Mouse (Mus musculus) MEL (cell line): ENCODE results near the gene Col8a2. TPM values are rescaled to one million over a fixed set of nuclear protein-coding genes. Genes with fewer than 3 reads are reported as not detected.

Experiments used
- DNase-seq: peaks from one replicate; pipeline ENCODE4 v3.0.0; 2011; ENCODE audit warnings: low read depth, low spot score
- H3K27ac ChIP-seq: 2 replicates; pipeline ENCODE4 v1.5.1; 2012; ENCODE audit warnings: low read depth, mild to moderate bottlenecking, control low read depth, low read length, moderate library complexity; ENCODE audit not compliant: control insufficient read depth
- H3K27me3 ChIP-seq, 2 experiments: fragments of 150-350 bp in 1 of 2; sonication (generic) in 1 of 2; 2 replicates each; pipeline ENCODE4 v1.6.1; 2012; ENCODE audit warnings: low read length in 2 of 2, mild to moderate bottlenecking in 2 of 2, improper control_type of control experiment in 1 of 2, moderate library complexity in 1 of 2; ENCODE audit not compliant: insufficient read depth in 2 of 2, control insufficient read depth in 1 of 2
- H3K36me3 ChIP-seq, 2 experiments: 2 replicates each; pipeline ENCODE4 v1.6.1; 2012 to 2014; ENCODE audit warnings: low read length in 2 of 2, improper control_type of control experiment in 1 of 2, inconsistent platforms in 1 of 2, mild to moderate bottlenecking in 1 of 2; ENCODE audit not compliant: insufficient read depth in 2 of 2, control insufficient read depth in 1 of 2
- H3K4me1 ChIP-seq, 2 experiments: fragments of 150-350 bp in 1 of 2; sonication (generic) in 1 of 2; 2 replicates each; pipeline ENCODE4 v1.6.1; 2012; ENCODE audit warnings: low read length in 2 of 2, improper control_type of control experiment in 1 of 2, mild to moderate bottlenecking in 1 of 2; ENCODE audit not compliant: insufficient read depth in 2 of 2, control insufficient read depth in 1 of 2
- H3K4me3 ChIP-seq, 2 experiments: fragments of 150-350 bp in 1 of 2; sonication (generic) in 1 of 2; 2 replicates each; pipeline ENCODE4 v1.5.1; 2012; ENCODE audit warnings: low read depth in 2 of 2, low read length in 2 of 2, mild to moderate bottlenecking in 2 of 2, moderate library complexity in 2 of 2, control low read depth in 1 of 2, improper control_type of control experiment in 1 of 2; ENCODE audit not compliant: control insufficient read depth in 1 of 2, insufficient read depth in 1 of 2
- H3K79me2 ChIP-seq: 2 replicates; pipeline ENCODE4 v1.6.1; 2012; ENCODE audit warnings: mild to moderate bottlenecking, low read length, moderate library complexity; ENCODE audit not compliant: control insufficient read depth, poor library complexity, insufficient read depth
- H3K9ac ChIP-seq: 2 replicates; pipeline ENCODE4 v1.6.1; 2012; ENCODE audit warnings: low read depth, mild to moderate bottlenecking, control low read depth, low read length, moderate library complexity; ENCODE audit not compliant: control insufficient read depth, poor library complexity, severe bottlenecking
- H3K9me3 ChIP-seq: fragments of 150-350 bp; sonication (generic); replicated peaks from 2 replicates; pipeline ENCODE4 v1.6.1; 2012; ENCODE audit warnings: mild to moderate bottlenecking, low read length, improper control_type of control experiment, moderate library complexity; ENCODE audit not compliant: insufficient read depth
- CHD2 ChIP-seq: IDR thresholded peaks from 2 replicates; pipeline ENCODE4 v1.6.1; 2011; ENCODE audit warnings: low read length, improper control_type of control experiment
- E2F4 ChIP-seq: IDR thresholded peaks from 2 replicates; pipeline ENCODE4 v1.6.1; 2011; ENCODE audit warnings: low read depth, low read length, improper control_type of control experiment, borderline replicate concordance
- ELF1 ChIP-seq: IDR thresholded peaks from 2 replicates; pipeline ENCODE4 v1.6.1; 2014; ENCODE audit warnings: low read depth, mild to moderate bottlenecking, inconsistent platforms, low read length, improper control_type of control experiment, moderate library complexity
- GABPA ChIP-seq: IDR thresholded peaks from 2 replicates; pipeline ENCODE4 v1.6.1; 2012; ENCODE audit warnings: low read depth, mild to moderate bottlenecking, inconsistent platforms, low read length, improper control_type of control experiment, moderate library complexity
- GATA1 ChIP-seq: IDR thresholded peaks from 2 replicates; pipeline ENCODE4 v1.6.1; 2011; ENCODE audit warnings: low read depth, low read length, improper control_type of control experiment
- HCFC1 ChIP-seq: IDR thresholded peaks from 2 replicates; pipeline ENCODE4 v1.6.1; 2012; ENCODE audit warnings: low read depth, mild to moderate bottlenecking, inconsistent platforms, low read length, improper control_type of control experiment, moderate library complexity
- MAZ ChIP-seq: IDR thresholded peaks from 2 replicates; pipeline ENCODE4 v1.6.1; 2012; ENCODE audit warnings: low read depth, mild to moderate bottlenecking, inconsistent platforms, low read length, improper control_type of control experiment
- MEF2A ChIP-seq: IDR thresholded peaks from 2 replicates; pipeline ENCODE4 v1.6.1; 2014; ENCODE audit warnings: low read depth, mild to moderate bottlenecking, inconsistent platforms, low read length, improper control_type of control experiment; ENCODE audit not compliant: poor library complexity, insufficient replicate concordance, severe bottlenecking; ENCODE audit errors: extremely low read depth
- MXI1 ChIP-seq: IDR thresholded peaks from 2 replicates; pipeline ENCODE4 v1.6.1; 2011; ENCODE audit warnings: mild to moderate bottlenecking, low read depth, low read length, improper control_type of control experiment
- MYB ChIP-seq: IDR thresholded peaks from 2 replicates; pipeline ENCODE4 v1.6.1; 2011; ENCODE audit warnings: mild to moderate bottlenecking, low read depth, low read length, improper control_type of control experiment
- MYC ChIP-seq: IDR thresholded peaks from 2 replicates; pipeline ENCODE4 v1.6.1; 2011; ENCODE audit warnings: low read depth, mild to moderate bottlenecking, low read length, improper control_type of control experiment, moderate library complexity
- NELFE ChIP-seq: IDR thresholded peaks from 2 replicates; pipeline ENCODE4 v1.6.1; 2011; ENCODE audit warnings: low read depth, low read length, improper control_type of control experiment
- POLR2A ChIP-seq, 2 experiments: IDR thresholded peaks; 2 replicates each; pipeline ENCODE4 v1.6.1; 2011 to 2012; ENCODE audit warnings: low read length in 2 of 2, mild to moderate bottlenecking in 2 of 2, control low read depth in 1 of 2, improper control_type of control experiment in 1 of 2, low read depth in 1 of 2, moderate library complexity in 1 of 2; ENCODE audit not compliant: control insufficient read depth in 1 of 2, insufficient read depth in 1 of 2, poor library complexity in 1 of 2
- POLR2AphosphoS2 ChIP-seq: IDR thresholded peaks from 2 replicates; pipeline ENCODE4 v1.6.1; 2011; ENCODE audit warnings: low read length, improper control_type of control experiment
- RCOR1 ChIP-seq: IDR thresholded peaks from 2 replicates; pipeline ENCODE4 v1.6.1; 2012; ENCODE audit warnings: low read depth, mild to moderate bottlenecking, inconsistent platforms, low read length, improper control_type of control experiment
- TAL1 ChIP-seq: IDR thresholded peaks from 2 replicates; pipeline ENCODE4 v1.6.1; 2012; ENCODE audit warnings: mild to moderate bottlenecking, inconsistent platforms, low read length, moderate library complexity, mixed read lengths
- TBP ChIP-seq: IDR thresholded peaks from 2 replicates; pipeline ENCODE4 v1.8.0; 2011; ENCODE audit warnings: low read depth, low read length, improper control_type of control experiment
- UBTF ChIP-seq: IDR thresholded peaks from 2 replicates; pipeline ENCODE4 v1.6.1; 2012; ENCODE audit warnings: low read depth, mild to moderate bottlenecking, inconsistent platforms, low read length, improper control_type of control experiment, moderate library complexity, borderline replicate concordance; ENCODE audit not compliant: insufficient read depth
- ZMIZ1 ChIP-seq: IDR thresholded peaks from 2 replicates; pipeline ENCODE4 v1.6.1; 2012; ENCODE audit warnings: low read depth, mild to moderate bottlenecking, inconsistent platforms, low read length, improper control_type of control experiment, moderate library complexity
- ZNF384 ChIP-seq: IDR thresholded peaks from 2 replicates; pipeline ENCODE4 v1.6.1; 2012; ENCODE audit warnings: low read depth, mild to moderate bottlenecking, inconsistent platforms, low read length, improper control_type of control experiment
- polyA plus RNA-seq, 2 experiments: library from polyadenylated mRNA; stranded (reverse) in 1 of 2; unstranded in 1 of 2; fragments of >175 nt in 1 of 2; fragments of >200 nt in 1 of 2; gene quantifications; 2 replicates each; pipeline versions ENCODE4 v1.2.1 to v1.2.4; 2012; ENCODE audit warnings: low replicate concordance in 2 of 2, low read depth in 1 of 2; ENCODE audit not compliant: insufficient read length in 2 of 2, insufficient read depth in 1 of 2, missing spikeins in 1 of 2
- total RNA-seq: library from RNA; depleted of rRNA; stranded (reverse); fragments of 300-350 nt; gene quantifications from 2 replicates; pipeline ENCODE4 v1.2.3, GENCODE M21; 2012; rRNA removed

Gene Col8a2
- total and polyA plus RNA-seq, 3 experiments = not detected

DNA sequence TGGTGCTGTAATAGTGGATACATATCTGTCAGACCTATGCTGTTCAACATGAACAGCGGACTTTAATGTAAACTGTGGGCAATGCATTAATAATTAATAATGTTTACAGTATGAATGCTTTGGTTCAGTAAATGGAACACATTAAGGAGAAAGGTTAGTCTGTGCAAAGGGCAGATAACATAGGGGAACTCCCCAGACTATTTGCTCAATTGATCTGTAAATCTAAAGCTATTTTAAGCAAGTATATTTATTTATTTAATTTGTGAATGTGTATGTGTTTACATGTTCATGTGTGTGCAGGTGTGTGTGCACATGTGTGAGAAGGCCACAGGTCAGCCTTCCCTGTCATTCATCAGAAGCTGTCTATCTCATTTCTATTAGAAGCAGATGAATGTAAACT lies 73.5 kb downstream of the Col8a2 start:
- H3K27me3 ChIP-seq = no peaks in the 10 kb centered on the region

More for the DNA sequence above, 73.5 kb downstream of the Col8a2 start:
- no peaks in the 10 kb centered on the region for H3K79me2 ChIP-seq
- no peak overlapping the region for H3K27ac ChIP-seq
- H3K9ac ChIP-seq = no peak overlapping the region
- H3K4me1 ChIP-seq = no peaks in the 10 kb centered on the region
- no peak overlapping the region for H3K4me3 ChIP-seq
- H3K36me3 ChIP-seq = peaks cover 0 to 5% of the 10 kb centered on the region in 2 experiments; a peak in 2 of 4 replicates
- no peaks in the 10 kb centered on the region for H3K9me3 ChIP-seq
- TF ChIP-seq ELF1 (no peak), POLR2A (IDR thresholded peaks at IDR 0.05; ENCODE audit: control insufficient read depth in 1 of 2, insufficient read depth in 1 of 2, low read depth in 1 of 2, low read length in 2 of 2, poor library complexity in 1 of 2) (no peak), NELFE (no peak), GATA1 (no peak), HCFC1 (no peak), MYB (no peak), RCOR1 (no peak), TBP (no peak), MAZ (no peak), UBTF (no peak), CHD2 (no peak), TAL1 (no peak), MXI1 (no peak), MEF2A (no peak), MYC (no peak), E2F4 (no peak), ZNF384 (no peak), ZMIZ1 (no peak), POLR2AphosphoS2 (no peak), GABPA (no peak)
- TF ChIP-seq, all 39 proteins: peak for 0
- no peak for DNase-seq

Other genes starting within 250 kb of the Col8a2 start
- gene Mrps15, start 239.9 kb upstream of the Col8a2 start, total RNA-seq = 91.5 and 92.9 TPM in 2 replicates
- gene Mrps15, start 239.9 kb upstream of the Col8a2 start, polyA plus RNA-seq = 100 to 1,000 TPM in 1 of 2 experiments, not detected in 1; 157 TPM
- gene Oscp1, start 228.2 kb upstream of the Col8a2 start, total RNA-seq = 4.2 and 5.7 TPM in 2 replicates
- gene Oscp1, start 228.2 kb upstream of the Col8a2 start, polyA plus RNA-seq = 1 to 10 TPM in 1 of 2 experiments, not detected in 1; 7.6 TPM
- 33.9 and 35.0 TPM in 2 replicates for gene Lsm10, start 190.2 kb upstream of the Col8a2 start, total RNA-seq
- 10 to 100 TPM in 1 of 2 experiments, not detected in 1; 49.6 TPM for gene Lsm10, start 190.2 kb upstream of the Col8a2 start, polyA plus RNA-seq
- 16.8 and 30.4 TPM in 2 replicates for gene Stk40, start 182.8 kb upstream of the Col8a2 start, total RNA-seq
- gene Stk40, start 182.8 kb upstream of the Col8a2 start, polyA plus RNA-seq = 100 to 1,000 TPM in 1 of 2 experiments, 10 to 100 TPM in 1; 79.4 to 270 TPM
- gene Eva1b, start 139.0 kb upstream of the Col8a2 start, total RNA-seq = 9.3 and 9.6 TPM in 2 replicates
- 10 to 100 TPM in 1 of 2 experiments, not detected in 1; 12.2 TPM for gene Eva1b, start 139.0 kb upstream of the Col8a2 start, polyA plus RNA-seq
- 0.31 and 0.56 TPM in 2 replicates for gene Sh3d21, start 123.3 kb upstream of the Col8a2 start, total RNA-seq
- gene Sh3d21, start 123.3 kb upstream of the Col8a2 start, polyA plus RNA-seq = 1 to 10 TPM in 1 of 2 experiments, not detected in 1; 1.3 TPM
- gene Thrap3, start 84.0 kb upstream of the Col8a2 start, total RNA-seq = 158 and 177 TPM in 2 replicates
- gene Thrap3, start 84.0 kb upstream of the Col8a2 start, polyA plus RNA-seq = 100 to 1,000 TPM; 310 to 471 TPM
- gene Map7d1, start 30.4 kb upstream of the Col8a2 start, total RNA-seq = 15.4 and 16.4 TPM in 2 replicates
- 10 to 100 TPM in 1 of 2 experiments, not detected in 1; 58.2 TPM for gene Map7d1, start 30.4 kb upstream of the Col8a2 start, polyA plus RNA-seq
- gene Trappc3, start 24.5 kb upstream of the Col8a2 start, total RNA-seq = 66.6 and 71.0 TPM in 2 replicates
- gene Trappc3, start 24.5 kb upstream of the Col8a2 start, polyA plus RNA-seq = 10 to 100 TPM in 1 of 2 experiments, not detected in 1; 72.0 TPM
- gene Adprhl2, start 34.9 kb downstream of the Col8a2 start, total RNA-seq = 53.2 and 62.0 TPM in 2 replicates
- gene Adprhl2, start 34.9 kb downstream of the Col8a2 start, polyA plus RNA-seq = 10 to 100 TPM in 1 of 2 experiments, not detected in 1; 53.7 TPM
- gene Tekt2, start 38.9 kb downstream of the Col8a2 start, total RNA-seq = 0.20 TPM in 1 of 2 replicates, not detected in the other
- under 1 TPM in 1 of 2 experiments, not detected in 1; 0.25 TPM for gene Tekt2, start 38.9 kb downstream of the Col8a2 start, polyA plus RNA-seq
- 6.0 and 7.3 TPM in 2 replicates for gene Ago3, start 142.8 kb downstream of the Col8a2 start, total RNA-seq
- gene Ago3, start 142.8 kb downstream of the Col8a2 start, polyA plus RNA-seq = 1 to 10 TPM in 1 of 2 experiments, not detected in 1; 7.9 TPM
- gene Ago1, start 181.8 kb downstream of the Col8a2 start, total RNA-seq = 5.4 and 6.0 TPM in 2 replicates
- 100 to 1,000 TPM in 1 of 2 experiments, 10 to 100 TPM in 1; 15.4 to 312 TPM for gene Ago1, start 181.8 kb downstream of the Col8a2 start, polyA plus RNA-seq
- gene Ago4, start 246.7 kb downstream of the Col8a2 start, total RNA-seq = 0.39 and 0.42 TPM in 2 replicates
- 1 to 10 TPM in 1 of 2 experiments, not detected in 1; 1.8 TPM for gene Ago4, start 246.7 kb downstream of the Col8a2 start, polyA plus RNA-seq